Comparison of ENCODE assay signal across 26 mouse cellular contexts in genomic region chr6:138075723-138076122, GRCm38 (mm10). TPM values are rescaled to one million over a fixed set of nuclear protein-coding genes. Genes with fewer than 3 reads are reported as not detected.
"Had no signal": no experiment of that assay in that cellular context is flagged by ENCODE, and none has a peak within 500 bp of the region (broad histone marks: within the 10 kb centered on the region; RNA-seq: fewer than 3 reads in every experiment).

No protein-coding gene starts in this region.

- H3K9ac ChIP-seq: kidney, embryonic 15.5 days; limb, embryonic 12.5 days; limb, embryonic 15.5 days; liver, embryonic 14.5 days; midbrain, embryonic 13.5 days; neural tube, embryonic 13.5 days; stomach, embryonic 15.5 days had no signal

- H3K36me3 ChIP-seq: kidney, embryonic 15.5 days; limb, embryonic 12.5 days; limb, embryonic 15.5 days; midbrain, embryonic 10.5 days; midbrain, embryonic 13.5 days; neural tube, embryonic 13.5 days; stomach, embryonic 15.5 days had no signal

- H3K4me1 ChIP-seq: limb, embryonic 15.5 days; megakaryocyte, embryonic 14.5 days; neural tube, embryonic 13.5 days; stomach, embryonic 15.5 days had no signal

- H3K4me3 ChIP-seq: kidney, embryonic 15.5 days; limb, embryonic 12.5 days; limb, embryonic 15.5 days; megakaryocyte, embryonic 14.5 days; midbrain, embryonic 10.5 days; midbrain, embryonic 13.5 days; myocyte; neural tube, embryonic 13.5 days; stomach, embryonic 15.5 days had no signal

- H3K9me3 ChIP-seq: kidney, embryonic 15.5 days; limb, embryonic 12.5 days; limb, embryonic 15.5 days; midbrain, embryonic 10.5 days; midbrain, embryonic 13.5 days; neural tube, embryonic 13.5 days; stomach, embryonic 15.5 days had no signal

- H3K27ac ChIP-seq: kidney, embryonic 15.5 days; limb, embryonic 12.5 days; limb, embryonic 15.5 days; liver, embryonic 14.5 days; midbrain, embryonic 10.5 days; midbrain, embryonic 13.5 days; neural tube, embryonic 13.5 days; stomach, embryonic 15.5 days had no signal

- DNase-seq: kidney, adult 11 months; kidney, adult 8-10 months; kidney, postnatal 10 days; kidney, postnatal 36 days; left cerebral cortex, postnatal 4 days; lung, adult 2 months; lung, postnatal 4 days; retina, postnatal 1 day; right cerebral cortex, postnatal 25 days; spleen, adult 18-20 months; thymus, postnatal 25 days had no signal

- ATAC-seq: midbrain, embryonic 13.5 days; midbrain, embryonic 16.5 days had no signal

- H3K4me2 ChIP-seq: kidney, embryonic 15.5 days; limb, embryonic 12.5 days; limb, embryonic 15.5 days; midbrain, embryonic 13.5 days; neural tube, embryonic 13.5 days; stomach, embryonic 15.5 days had no signal

- H3K27me3 ChIP-seq: kidney, embryonic 15.5 days; limb, embryonic 12.5 days; limb, embryonic 15.5 days; megakaryocyte, embryonic 14.5 days; midbrain, embryonic 13.5 days; neural tube, embryonic 13.5 days; stomach, embryonic 15.5 days had no signal

RNA-seq across cellular contexts. Expression of gene Slc15a5, which starts 4.0 kb away (rescaled TPM):
- total RNA-seq: left cerebral cortex, postnatal 4 days; monocyte, adult 5-6 weeks; neutrophil, adult 5-6 weeks had no signal
- polyA plus RNA-seq: intestine, embryonic 14.5 days; kidney, embryonic 15.5 days; limb, embryonic 12.5 days; limb, embryonic 15.5 days; liver, embryonic 14.5 days; lung, embryonic 16.5 days; midbrain, embryonic 10.5 days; midbrain, embryonic 13.5 days; myocyte; stomach, embryonic 15.5 days had no signal
